Mouse (Mus musculus) CH12.LX (cell line): ENCODE results near the gene Gm20708. TPM values are rescaled to one million over a fixed set of nuclear protein-coding genes. Genes with fewer than 3 reads are reported as not detected.

Experiments
- DNase-seq: peaks from one replicate; pipeline ENCODE4 v3.0.0-alpha.2; 2013; ENCODE audit errors: extremely low read depth
- H3K27ac ChIP-seq: 2 replicates; pipeline ENCODE4 v1.5.1; 2012; ENCODE audit warnings: low read depth, mild to moderate bottlenecking, control low read depth, moderate library complexity; ENCODE audit not compliant: insufficient read depth
- H3K27me3 ChIP-seq: replicated peaks from 2 replicates; pipeline ENCODE3; 2012; ENCODE audit warnings: inconsistent platforms
- H3K36me3 ChIP-seq, 2 experiments: replicated peaks in 1 of 2; 2 replicates each; pipeline versions ENCODE3 to v1.6.1; 2012; ENCODE audit warnings: inconsistent platforms in 1 of 2, low read length in 1 of 2, mild to moderate bottlenecking in 1 of 2, mixed read lengths in 1 of 2, moderate library complexity in 1 of 2; ENCODE audit not compliant: control insufficient read depth in 1 of 2, insufficient read depth in 1 of 2
- H3K4me1 ChIP-seq, 2 experiments: 2 replicates each; pipeline ENCODE4 v1.6.1; 2012; ENCODE audit warnings: inconsistent platforms in 1 of 2, moderate library complexity in 1 of 2; ENCODE audit not compliant: insufficient read depth in 2 of 2, control insufficient read depth in 1 of 2
- H3K4me2 ChIP-seq: 2 replicates; pipeline ENCODE4 v1.6.1; 2012; ENCODE audit warnings: low read depth, mild to moderate bottlenecking, control low read depth; ENCODE audit not compliant: poor library complexity, insufficient read depth, severe bottlenecking
- H3K4me3 ChIP-seq, 3 experiments: fragments of 150-350 bp in 1 of 3; sonication (generic) in 1 of 3; replicated peaks in 1 of 3; 2 replicates each; pipeline versions ENCODE3 to v1.5.1; 2011 to 2012; ENCODE audit warnings: low read depth in 2 of 3, low read length in 2 of 3, mild to moderate bottlenecking in 2 of 3, moderate library complexity in 2 of 3, control low read depth in 1 of 3, improper control_type of control experiment in 1 of 3, inconsistent platforms in 1 of 3, mixed read lengths in 1 of 3; ENCODE audit not compliant: poor library complexity in 1 of 3
- H3K79me2 ChIP-seq: replicated peaks from 2 replicates; pipeline ENCODE4 v1.6.1; 2012; ENCODE audit warnings: mild to moderate bottlenecking, moderate library complexity; ENCODE audit not compliant: control insufficient read depth, poor library complexity, insufficient read depth, severe bottlenecking; ENCODE audit errors: extremely low read depth
- H3K9ac ChIP-seq: 2 replicates; pipeline ENCODE4 v1.6.1; 2012; ENCODE audit warnings: low read depth, mild to moderate bottlenecking, control low read depth, moderate library complexity; ENCODE audit not compliant: insufficient read depth
- H3K9me3 ChIP-seq: replicated peaks from 2 replicates; pipeline ENCODE3; 2012; ENCODE audit warnings: low read length, inconsistent platforms, mixed read lengths
- CTCF ChIP-seq, 2 experiments: IDR thresholded peaks in 1 of 2; conservative IDR thresholded peaks in 1 of 2; 2 replicates each; pipeline ENCODE4 v1.5.1; 2011 to 2012; ENCODE audit warnings: low read depth in 2 of 2, low read length in 2 of 2, improper control_type of control experiment in 1 of 2, inconsistent platforms in 1 of 2, mild to moderate bottlenecking in 1 of 2, moderate library complexity in 1 of 2
- E2F4 ChIP-seq: IDR thresholded peaks from 2 replicates; pipeline ENCODE4 v1.6.1; 2011; ENCODE audit warnings: low read depth, low read length, improper control_type of control experiment; ENCODE audit not compliant: insufficient replicate concordance
- ELF1 ChIP-seq: IDR thresholded peaks from 2 replicates; pipeline ENCODE4 v1.6.1; 2014; ENCODE audit warnings: low read depth, mild to moderate bottlenecking, inconsistent platforms, low read length, improper control_type of control experiment
- ETS1 ChIP-seq: conservative IDR thresholded peaks from 2 replicates; pipeline ENCODE4 v1.6.1; 2012; ENCODE audit warnings: low read depth, mild to moderate bottlenecking, inconsistent platforms, low read length, improper control_type of control experiment, moderate library complexity
- JUN ChIP-seq: IDR thresholded peaks from 2 replicates; pipeline ENCODE4 v1.6.1; 2011; ENCODE audit warnings: low read depth, mild to moderate bottlenecking, low read length, improper control_type of control experiment, moderate library complexity; ENCODE audit not compliant: insufficient read depth
- KAT2A ChIP-seq: IDR thresholded peaks from 2 replicates; pipeline ENCODE4 v1.6.1; 2012; ENCODE audit warnings: low read length, improper control_type of control experiment, inconsistent platforms; ENCODE audit not compliant: insufficient replicate concordance
- MAX ChIP-seq: IDR thresholded peaks from 2 replicates; pipeline ENCODE4 v1.6.1; 2011; ENCODE audit warnings: low read length, improper control_type of control experiment
- MEF2A ChIP-seq: IDR thresholded peaks from 2 replicates; pipeline ENCODE4 v1.6.1; 2014; ENCODE audit warnings: low read depth, mild to moderate bottlenecking, inconsistent platforms, low read length, improper control_type of control experiment, borderline replicate concordance
- MYC ChIP-seq: IDR thresholded peaks from 2 replicates; pipeline ENCODE4 v1.6.1; 2011; ENCODE audit warnings: low read depth, mild to moderate bottlenecking, improper control_type of control experiment, low read length
- NELFE ChIP-seq: IDR thresholded peaks from 2 replicates; pipeline ENCODE4 v1.6.1; 2011; ENCODE audit warnings: low read depth, low read length, improper control_type of control experiment
- NRF1 ChIP-seq: IDR thresholded peaks from 2 replicates; pipeline ENCODE4 v1.6.1; 2014; ENCODE audit warnings: low read depth, mild to moderate bottlenecking, inconsistent platforms, low read length, improper control_type of control experiment, moderate library complexity
- PAX5 ChIP-seq: IDR thresholded peaks from 2 replicates; pipeline ENCODE4 v1.6.1; 2012; ENCODE audit warnings: low read length, inconsistent platforms, mixed read lengths
- POLR2A ChIP-seq: IDR thresholded peaks from 2 replicates; pipeline ENCODE4 v1.6.1; 2011; ENCODE audit warnings: low read depth, mild to moderate bottlenecking, improper control_type of control experiment, low read length
- RCOR1 ChIP-seq: conservative IDR thresholded peaks from 2 replicates; pipeline ENCODE4 v1.6.1; 2012; ENCODE audit warnings: low read depth, mild to moderate bottlenecking, inconsistent platforms, low read length, improper control_type of control experiment
- SIN3A ChIP-seq: IDR thresholded peaks from 2 replicates; pipeline ENCODE4 v1.6.1; 2012; ENCODE audit warnings: low read length, improper control_type of control experiment, inconsistent platforms
- SMC3 ChIP-seq: IDR thresholded peaks from 2 replicates; pipeline ENCODE4 v1.6.1; 2011; ENCODE audit warnings: low read depth, low read length, improper control_type of control experiment
- TBP ChIP-seq: conservative IDR thresholded peaks from 2 replicates; pipeline ENCODE4 v1.6.1; 2011; ENCODE audit warnings: low read depth, low read length, improper control_type of control experiment
- TCF12 ChIP-seq: IDR thresholded peaks from 2 replicates; pipeline ENCODE4 v1.6.1; 2014; ENCODE audit warnings: low read depth, mild to moderate bottlenecking, inconsistent platforms, low read length, improper control_type of control experiment
- UBTF ChIP-seq: IDR thresholded peaks from 2 replicates; pipeline ENCODE4 v1.6.1; 2012; ENCODE audit warnings: low read depth, mild to moderate bottlenecking, inconsistent platforms, low read length, improper control_type of control experiment, moderate library complexity
- USF1 ChIP-seq: IDR thresholded peaks from 2 replicates; pipeline ENCODE4 v1.6.1; 2014; ENCODE audit warnings: low read depth, mild to moderate bottlenecking, inconsistent platforms, low read length, improper control_type of control experiment
- ZC3H11A ChIP-seq: IDR thresholded peaks from 2 replicates; pipeline ENCODE4 v1.6.1; 2012; ENCODE audit warnings: low read depth, mild to moderate bottlenecking, inconsistent platforms, low read length, improper control_type of control experiment
- ZKSCAN1 ChIP-seq: IDR thresholded peaks from 2 replicates; pipeline ENCODE4 v1.6.1; 2012; ENCODE audit warnings: low read depth, inconsistent platforms, low read length, improper control_type of control experiment, borderline replicate concordance
- ZMIZ1 ChIP-seq: IDR thresholded peaks from 2 replicates; pipeline ENCODE4 v1.6.1; 2012; ENCODE audit warnings: low read depth, mild to moderate bottlenecking, inconsistent platforms, low read length, improper control_type of control experiment
- dilution Hi-C: fragments of 300-500 bp; cut with MboI; formaldehyde crosslinking; loops from 2 replicates; pipeline ENCODE4 v1.14.3; 2020; ENCODE audit warnings: low sequenced_read_pairs; ENCODE audit not compliant: extremely low pct_unique_long_range_greater_than_20kb, extremely low pct_ligation_motif_present
- in situ Hi-C: fragments of 300-500 bp; cut with MboI; formaldehyde crosslinking; loops from 3 replicates; pipeline ENCODE4 v1.14.3; 2019; ENCODE audit warnings: low sequenced_read_pairs, low pct_ligation_motif_present, low pct_unique_long_range_greater_than_20kb, mixed read lengths
- polyA plus RNA-seq: library from polyadenylated mRNA; unstranded; fragments of >175 nt; gene quantifications from 2 replicates; pipeline ENCODE4 v1.2.1, GENCODE M21; 2012; ENCODE audit warnings: low read depth; ENCODE audit not compliant: insufficient read length
- total RNA-seq, 2 experiments: library from RNA; depleted of rRNA; stranded (reverse); fragments of 300-350 nt in 1 of 2; fragments of >200 nt in 1 of 2; gene quantifications; 2 replicates each; pipeline ENCODE4 v1.2.3; 2012 to 2014

Gene Gm20708
- total and polyA plus RNA-seq, 3 experiments: 0.50 to 1.0 (median 0.80) TPM

DNA sequence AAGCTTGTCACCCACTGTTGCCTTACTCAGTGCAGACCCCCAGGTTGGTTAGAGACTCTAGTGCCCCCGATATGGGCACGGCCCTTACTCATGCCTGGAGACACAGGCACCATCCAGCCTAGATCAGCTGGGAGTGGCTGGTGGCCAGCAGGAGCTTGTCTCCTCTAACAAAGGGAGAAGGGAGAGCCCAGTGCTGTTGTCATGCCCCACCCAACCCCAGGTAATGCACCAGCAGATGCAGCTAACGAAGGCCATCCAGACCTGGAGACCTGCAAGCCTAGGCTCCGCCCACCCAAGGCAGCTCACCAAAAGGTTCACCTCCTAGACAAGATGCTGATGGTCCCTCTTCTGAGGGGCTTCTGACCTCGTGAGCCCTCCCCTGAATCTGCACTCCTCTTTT lies 44.1 kb upstream of the Gm20708 start:
- H3K79me2 ChIP-seq: no peaks in the 10 kb centered on the region
- no peak for TF ChIP-seq CTCF (conservative IDR thresholded peaks at IDR 0.05 in 1 of 2, IDR thresholded peaks at IDR 0.05 in 1 of 2; ENCODE audit: low read depth in 2 of 2, low read length in 2 of 2)
- no peak for TF ChIP-seq TBP
- no peak for TF ChIP-seq NELFE
- no peak for TF ChIP-seq ZC3H11A
- TF ChIP-seq MAX: no peak
- TF ChIP-seq RCOR1: no peak
- TF ChIP-seq MEF2A: no peak
- no peak for TF ChIP-seq ZMIZ1
- TF ChIP-seq SIN3A: no peak
- no peak for TF ChIP-seq ETS1
- no peak for TF ChIP-seq ZKSCAN1
- TF ChIP-seq ELF1: no peak
- TF ChIP-seq POLR2A: no peak
- no peak for TF ChIP-seq NRF1
- no peak for TF ChIP-seq PAX5
- DNase-seq: no peak
- dilution Hi-C loops: no loop called here
- H3K36me3 ChIP-seq: peaks cover 63 to 86% of the 10 kb centered on the region in 2 experiments
- H3K27ac ChIP-seq: no peak overlapping the region
- in situ Hi-C loops: no loop called here
- no peak overlapping the region for H3K4me3 ChIP-seq
- H3K9me3 ChIP-seq: no peaks in the 10 kb centered on the region
- H3K27me3 ChIP-seq: no peaks in the 10 kb centered on the region
- no peak overlapping the region for H3K9ac ChIP-seq
- peaks cover 8 to 44% of the 10 kb centered on the region in 2 experiments for H3K4me1 ChIP-seq
- H3K4me2 ChIP-seq: no peak overlapping the region

GRCm38 (mm10) chr11:117766275-117766674 lies 43.2 kb upstream of the Gm20708 start:
- TF ChIP-seq TBP (no peak), SMC3 (no peak), MYC (no peak), USF1 (no peak), MEF2A (no peak), PAX5 (no peak), KAT2A (no peak), ZMIZ1 (no peak), TCF12 (no peak), SIN3A (no peak), UBTF (no peak), CTCF (conservative IDR thresholded peaks at IDR 0.05 in 1 of 2, IDR thresholded peaks at IDR 0.05 in 1 of 2; ENCODE audit: low read depth in 2 of 2, low read length in 2 of 2) (no peak), E2F4 (no peak), JUN (no peak), POLR2A (no peak), NELFE (no peak)
- dilution Hi-C loops: no loop called here
- Histone ChIP-seq H3K9ac (no peak overlapping the region), H3K27ac (no peak overlapping the region), H3K4me2 (no peak overlapping the region), H3K79me2 (no peaks in the 10 kb centered on the region), H3K27me3 (no peaks in the 10 kb centered on the region), H3K4me3 (no peak overlapping the region), H3K9me3 (no peaks in the 10 kb centered on the region), H3K36me3 (peaks cover 60 to 84% of the 10 kb centered on the region in 2 experiments), H3K4me1 (peaks cover 8 to 45% of the 10 kb centered on the region in 2 experiments)
- DNase-seq: no peak
- in situ Hi-C loops: no loop called here
